Mouse (Mus musculus) liver, adult 10 weeks (tissue): ENCODE results near the gene Gm21834. TPM values are rescaled to one million over a fixed set of nuclear protein-coding genes. Genes with fewer than 3 reads are reported as not detected.

Experiments
- polyA plus RNA-seq: library from polyadenylated mRNA; stranded (reverse); fragments of 350-450 nt; fragmentation: Illumina TruSeq; extraction: RNeasy Lipid Tissue Mini Kit (QIAGEN cat#74804); gene quantifications from one replicate; pipeline ENCODE4 v1.2.3, GENCODE M21; 2014; ENCODE audit warnings: low read depth, low replicate concordance

Gene Gm21834
- polyA plus RNA-seq, result not detected

DNA sequence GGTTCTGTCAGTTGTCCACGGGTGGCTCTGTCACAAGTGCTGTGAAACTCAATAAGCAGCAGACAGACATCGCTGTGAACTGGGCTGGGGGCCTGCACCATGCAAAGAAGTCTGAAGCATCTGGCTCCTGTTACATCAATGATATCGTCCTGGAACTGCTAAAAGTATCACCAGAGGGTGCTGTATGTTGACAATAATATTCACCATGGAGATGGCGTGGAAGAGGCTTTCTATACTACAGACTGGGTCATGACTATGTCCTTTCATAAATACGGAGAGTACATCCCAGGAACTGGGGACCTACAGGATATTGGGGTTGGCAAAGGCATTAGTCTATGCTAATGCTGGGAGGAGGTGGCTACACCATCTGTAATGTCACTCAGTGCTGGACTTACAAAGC, at the start of gene Gm21834:
Gm21834 (minus strand) TSS at position 101 of the 400 bp plus-strand sequence.

DNA sequence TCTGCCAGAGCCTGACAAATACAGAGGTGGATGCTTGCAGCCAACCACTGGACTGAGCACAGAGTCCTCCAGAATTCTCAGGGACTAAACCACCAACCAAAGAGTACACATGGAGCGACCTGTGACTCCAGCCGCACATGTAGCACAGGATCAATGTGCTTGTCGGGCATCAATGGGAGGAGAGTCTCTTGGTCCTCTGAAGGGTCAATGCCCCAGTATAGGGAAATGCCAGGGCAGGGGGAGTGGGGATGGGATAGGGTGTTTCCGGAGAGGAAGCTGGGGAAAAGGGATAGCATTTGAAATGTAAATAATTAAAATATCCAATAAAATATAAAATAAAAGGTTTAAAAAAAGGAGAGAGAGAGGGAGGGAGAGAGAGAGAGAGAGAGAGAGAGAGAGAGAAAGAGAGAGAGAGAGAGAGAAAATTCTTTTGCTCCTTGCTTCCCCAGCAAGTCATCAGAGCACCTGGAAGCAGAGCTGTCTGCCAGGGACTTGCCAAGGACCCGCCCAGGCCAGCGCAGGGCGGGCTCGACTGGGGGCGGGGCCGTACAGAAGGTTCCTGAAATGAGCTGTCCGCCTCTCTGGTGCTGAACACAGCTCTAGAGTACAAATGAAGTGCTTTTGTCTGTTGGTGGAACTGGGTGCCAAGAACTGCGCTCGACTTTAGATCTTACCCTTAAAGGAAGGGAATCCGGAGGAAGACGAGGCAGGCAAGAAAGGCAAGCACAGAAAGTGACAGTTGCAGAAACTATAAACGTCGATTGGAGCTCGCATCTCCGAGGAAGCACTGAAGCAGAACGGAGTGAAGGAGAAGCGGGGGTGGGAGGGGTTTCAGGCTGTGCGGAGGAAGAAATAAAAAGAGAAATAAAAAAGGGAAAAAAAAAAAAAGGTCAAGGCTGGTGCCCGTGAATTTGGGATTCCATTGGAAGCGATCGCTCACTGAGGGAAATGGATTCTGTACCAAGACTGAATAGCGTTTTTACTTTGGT, 26.9 kb upstream of the Gm21834 start, which contains the start of gene Cntnap5c:
Cntnap5c (plus strand) TSS at position 949 of the 989 bp plus-strand sequence.

Other genes starting within 250 kb of the Gm21834 start
- not detected for gene Vmn2r120, start 196.7 kb downstream of the Gm21834 start, polyA plus RNA-seq
- gene Cntnap5c, start 27.4 kb upstream of the Gm21834 start, polyA plus RNA-seq, result not detected